Mouse (Mus musculus) lung, postnatal 36 days (tissue): ENCODE measurements around the gene Phactr2.

Experiments used
- DNase-seq: peaks from one replicate; pipeline ENCODE4 v3.0.0; 2022; ENCODE audit warnings: mixed read lengths

Gene Phactr2

GRCm38 (mm10) chr10:13270270-13270669 is 203.9 kb downstream of the Phactr2 start:
- DNase-seq = no peak

- DNase-seq = no peak
These were observed 215.0 kb downstream of the Phactr2 start for GRCm38 (mm10) chr10:13259251-13259650.

- DNase-seq = peak; percentile 45
These were observed 218.0 kb downstream of the Phactr2 start for GRCm38 (mm10) chr10:13256196-13256595.

GRCm38 (mm10) chr10:13250280-13250679 is 223.9 kb downstream of the Phactr2 start:
- no peak for DNase-seq

- DNase-seq = no peak
These were observed 225.1 kb downstream of the Phactr2 start for GRCm38 (mm10) chr10:13249126-13249525.

- no peak for DNase-seq
These were observed 228.5 kb downstream of the Phactr2 start for GRCm38 (mm10) chr10:13245714-13246113.

- DNase-seq = no peak
These were observed 230.0 kb downstream of the Phactr2 start for GRCm38 (mm10) chr10:13244192-13244591.

GRCm38 (mm10) chr10:13240431-13240830 is 233.8 kb downstream of the Phactr2 start:
- DNase-seq = no peak

- DNase-seq = no peak
These were observed 236.0 kb downstream of the Phactr2 start for GRCm38 (mm10) chr10:13238188-13238587.

GRCm38 (mm10) chr10:13236866-13237265 is 237.3 kb downstream of the Phactr2 start:
- no peak for DNase-seq

- no peak for DNase-seq
These were observed 239.7 kb downstream of the Phactr2 start for GRCm38 (mm10) chr10:13234503-13234902.

- DNase-seq = no peak
These were observed 240.3 kb downstream of the Phactr2 start for GRCm38 (mm10) chr10:13233941-13234340.

- DNase-seq = no peak
These were observed 241.0 kb downstream of the Phactr2 start for GRCm38 (mm10) chr10:13233143-13233622.

GRCm38 (mm10) chr10:13232443-13233142 is 241.6 kb downstream of the Phactr2 start:
- no peak for DNase-seq

- no peak for DNase-seq
These were observed 243.5 kb downstream of the Phactr2 start for GRCm38 (mm10) chr10:13230716-13231115.

- DNase-seq = no peak
These were observed 248.7 kb downstream of the Phactr2 start for GRCm38 (mm10) chr10:13225377-13226063.

- no peak for DNase-seq
These were observed 252.1 kb downstream of the Phactr2 start for GRCm38 (mm10) chr10:13222135-13222534.

GRCm38 (mm10) chr10:13220061-13220460 is 254.2 kb downstream of the Phactr2 start:
- DNase-seq = no peak

GRCm38 (mm10) chr10:13213956-13214355 is 260.3 kb downstream of the Phactr2 start:
- no peak for DNase-seq

GRCm38 (mm10) chr10:13212829-13213228 is 261.4 kb downstream of the Phactr2 start:
- DNase-seq = no peak

GRCm38 (mm10) chr10:13212326-13212725 is 261.9 kb downstream of the Phactr2 start:
- DNase-seq = peak; percentile 52

GRCm38 (mm10) chr10:13209930-13210637 is 264.1 kb downstream of the Phactr2 start:
- no peak for DNase-seq

GRCm38 (mm10) chr10:13209506-13209905 is 264.7 kb downstream of the Phactr2 start:
- no peak for DNase-seq

GRCm38 (mm10) chr10:13209061-13209460 is 265.2 kb downstream of the Phactr2 start:
- DNase-seq = no peak
